Mouse (Mus musculus) heart, embryonic 16.5 days (tissue): ENCODE data around the gene Txnip. TPM values are rescaled to one million over a fixed set of nuclear protein-coding genes. Genes with fewer than 3 reads are reported as not detected.

Source experiments
- ATAC-seq: fragments of 200-750 bp; cut with Nextera tagmentation; replicated peaks from 2 replicates; pipeline ENCODE4 v1.8.0; 2017; ENCODE audit warnings: moderate number of reproducible peaks; ENCODE audit not compliant: insufficient read depth, low FRiP score; ENCODE audit errors: extremely low read depth
- H3K27ac ChIP-seq: fragments of 300-500 bp; sonication (generic); 2 replicates; pipeline ENCODE4 v1.5.1; 2014; ENCODE audit warnings: mild to moderate bottlenecking, low read length, control low read depth, moderate library complexity
- H3K27me3 ChIP-seq: fragments of 300-500 bp; sonication (generic); 2 replicates; pipeline ENCODE4 v1.6.1; 2014; ENCODE audit warnings: low read length, mixed read lengths; ENCODE audit not compliant: control insufficient read depth, insufficient read depth
- H3K36me3 ChIP-seq: fragments of 300-500 bp; sonication (generic); 2 replicates; pipeline ENCODE4 v1.6.1; 2014; ENCODE audit not compliant: control insufficient read depth, insufficient read depth
- H3K4me1 ChIP-seq: fragments of 300-500 bp; sonication (generic); 2 replicates; pipeline ENCODE4 v1.6.1; 2014; ENCODE audit warnings: low read length, mixed read lengths; ENCODE audit not compliant: control insufficient read depth, insufficient read depth
- H3K4me2 ChIP-seq: fragments of 300-500 bp; sonication (generic); 2 replicates; pipeline ENCODE4 v1.6.1; 2014; ENCODE audit warnings: low read depth, mild to moderate bottlenecking, control low read depth, low read length
- H3K4me3 ChIP-seq: fragments of 300-500 bp; sonication (generic); 2 replicates; pipeline ENCODE4 v1.5.1; 2014; ENCODE audit warnings: mild to moderate bottlenecking, control low read depth, low read length
- H3K9ac ChIP-seq: fragments of 300-500 bp; sonication (generic); 2 replicates; pipeline ENCODE4 v1.6.1; 2014; ENCODE audit warnings: low read length, control low read depth
- H3K9me3 ChIP-seq: fragments of 300-500 bp; sonication (generic); replicated peaks from 2 replicates; pipeline ENCODE4 v1.6.1; 2016; ENCODE audit warnings: low read length; ENCODE audit not compliant: control insufficient read depth
- WGBS: fragments of 180-500 bp; shearing (Covaris S2); extraction: QIAGEN DNeasy Blood & Tissue Kit; methylation state at CpG from one replicate; pipeline ENCODE4 v1.1.7; 2014; 5-methylcytosine and 5-hydroxymethylcytosine counted together
- polyA plus RNA-seq: library from polyadenylated mRNA; unstranded; fragments of >200 nt; fragmentation: Nextera tagmentation; extraction: Ambion mirVana; gene quantifications from 2 replicates; pipeline ENCODE4 v1.2.1, GENCODE M21; 2015

Txnip gene
- polyA plus RNA-seq, 1 experiment from 2014 or later: 226 TPM

GRCm38 (mm10) chr3:96528506-96528905 lies 29.3 kb upstream of the Txnip start:
- Histone ChIP-seq H3K9me3 (no peaks in the 10 kb centered on the region), H3K36me3 (no peaks in the 10 kb centered on the region; the same call in 1 of the 2 replicates), H3K4me3 (no peak overlapping the region), H3K27me3 (peaks cover 19% of the 10 kb centered on the region), H3K9ac (no peak overlapping the region), H3K4me1 (peaks cover 35% of the 10 kb centered on the region), H3K4me2 (no peak overlapping the region), H3K27ac (no peak overlapping the region)
- 61% methylated on average over 9 of the region's 9 CpGs for WGBS
- no peak for ATAC-seq

DNA sequence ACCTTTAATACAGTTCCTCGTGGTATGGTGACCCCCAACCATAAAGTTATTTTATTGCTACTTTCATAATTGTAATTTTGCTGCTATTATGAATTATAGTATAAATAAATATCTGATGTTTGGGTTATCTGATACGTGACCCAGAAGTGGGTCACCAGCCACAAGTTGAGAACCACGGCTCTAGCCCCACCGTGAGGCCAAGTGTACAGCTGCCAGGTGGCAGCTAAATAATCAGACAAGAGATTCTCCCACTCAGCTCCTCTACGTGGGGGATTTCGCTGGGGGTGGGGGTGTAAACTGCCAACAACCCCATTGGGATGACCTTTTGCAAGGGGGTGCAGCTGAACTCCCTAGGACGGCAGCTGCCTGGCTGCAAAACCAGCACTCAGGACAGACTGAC lies 25.7 kb upstream of the Txnip start:
- H3K36me3 ChIP-seq: no peaks in the 10 kb centered on the region; the same call in 1 of the 2 replicates
- H3K4me1 ChIP-seq: peaks cover 9% of the 10 kb centered on the region
- no peak for ATAC-seq
- peaks cover 10% of the 10 kb centered on the region for H3K27me3 ChIP-seq
- H3K9ac ChIP-seq: no peak overlapping the region
- H3K27ac ChIP-seq: no peak overlapping the region
- H3K4me2 ChIP-seq: no peak overlapping the region
- H3K4me3 ChIP-seq: no peak overlapping the region
- H3K9me3 ChIP-seq: no peaks in the 10 kb centered on the region
- 41% methylated on average over 7 of the region's 7 CpGs for WGBS

GRCm38 (mm10) chr3:96534300-96534699 lies 23.5 kb upstream of the Txnip start:
- Histone ChIP-seq H3K4me3 (no peak overlapping the region), H3K27me3 (no peaks in the 10 kb centered on the region; the same call in 1 of the 2 replicates), H3K9ac (no peak overlapping the region), H3K4me1 (no peaks in the 10 kb centered on the region), H3K9me3 (no peaks in the 10 kb centered on the region), H3K4me2 (no peak overlapping the region), H3K27ac (no peak overlapping the region), H3K36me3 (no peaks in the 10 kb centered on the region; the same call in 1 of the 2 replicates)
- 59% methylated on average over 2 of the region's 2 CpGs for WGBS
- no peak for ATAC-seq

GRCm38 (mm10) chr3:96539316-96539715 lies 18.4 kb upstream of the Txnip start:
- 66% methylated on average over 2 of the region's 2 CpGs for WGBS
- Histone ChIP-seq H3K27me3 (no peaks in the 10 kb centered on the region), H3K4me1 (no peaks in the 10 kb centered on the region), H3K27ac (no peak overlapping the region), H3K9me3 (no peaks in the 10 kb centered on the region), H3K36me3 (no peaks in the 10 kb centered on the region), H3K9ac (no peak overlapping the region), H3K4me2 (no peak overlapping the region), H3K4me3 (no peak overlapping the region)
- no peak for ATAC-seq

- H3K36me3 ChIP-seq: no peaks in the 10 kb centered on the region
- ATAC-seq: no peak
- no peaks in the 10 kb centered on the region for H3K9me3 ChIP-seq
- no peaks in the 10 kb centered on the region for H3K4me1 ChIP-seq
- 49% methylated on average over 6 of the region's 6 CpGs for WGBS
- no peak overlapping the region for H3K4me3 ChIP-seq
- no peak overlapping the region for H3K27ac ChIP-seq
- H3K4me2 ChIP-seq: no peak overlapping the region
- H3K9ac ChIP-seq: no peak overlapping the region
- H3K27me3 ChIP-seq: no peaks in the 10 kb centered on the region
These were observed 17.0 kb upstream of the Txnip start for GRCm38 (mm10) chr3:96540740-96541139.

DNA sequence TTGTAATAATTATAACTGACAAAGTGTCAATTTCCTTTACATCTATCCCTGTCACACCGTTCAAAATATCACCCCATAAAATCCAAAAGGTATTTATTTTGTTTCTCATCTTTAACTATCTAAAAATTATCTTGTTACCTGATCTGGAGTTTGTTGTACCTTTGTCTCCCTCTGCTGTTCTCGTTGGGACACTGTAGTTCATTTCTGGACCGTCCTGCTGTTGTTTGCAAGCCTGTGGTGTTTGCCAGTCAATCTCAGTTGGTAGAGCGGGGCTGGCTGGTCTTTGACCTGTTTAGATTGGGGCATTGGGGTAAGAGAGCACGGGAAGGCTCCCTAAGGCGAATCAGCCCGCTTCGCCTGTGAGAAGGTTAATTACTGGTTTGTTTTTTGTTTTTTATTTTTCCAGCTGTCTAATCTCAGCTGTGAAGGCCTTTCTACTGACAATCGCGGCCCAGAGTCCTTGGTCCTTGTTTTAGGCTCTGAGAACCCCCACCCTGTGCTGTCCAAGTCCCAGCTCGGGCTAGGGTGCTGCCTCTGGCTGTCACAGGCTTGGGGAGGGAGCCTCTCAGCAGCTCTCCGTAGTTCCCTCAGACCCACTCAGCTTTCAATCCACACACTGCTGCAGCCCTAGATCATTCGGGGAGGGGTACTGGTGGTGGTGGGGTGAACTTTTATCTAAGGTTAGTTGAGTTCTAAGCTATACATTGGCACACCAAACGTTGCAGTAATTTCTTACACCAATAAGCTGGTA lies 16.3 kb upstream of the Txnip start:
- H3K4me1 ChIP-seq: no peaks in the 10 kb centered on the region
- no peaks in the 10 kb centered on the region for H3K27me3 ChIP-seq

DNA sequence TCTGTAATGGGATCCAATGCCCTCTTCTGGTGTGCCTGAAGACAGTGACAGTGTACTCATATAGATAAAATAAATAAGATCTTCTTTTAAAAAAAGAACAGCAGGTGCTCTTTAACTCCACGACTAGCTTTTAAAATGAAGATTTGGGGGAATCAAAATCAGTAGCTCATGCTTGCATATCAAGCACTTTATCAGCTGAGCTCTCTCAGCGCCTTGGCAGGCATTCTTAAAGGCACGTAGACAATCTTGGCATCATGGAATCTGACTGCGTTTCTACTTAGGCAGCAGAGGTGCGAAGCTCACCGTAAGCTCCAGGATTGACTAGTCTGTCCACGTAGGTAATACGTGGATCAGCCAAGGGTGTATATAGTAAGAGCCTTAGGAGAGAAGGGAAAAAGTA lies 15.2 kb upstream of the Txnip start:
- Histone ChIP-seq H3K27ac (no peak overlapping the region), H3K4me3 (no peak overlapping the region), H3K4me1 (peaks cover 2% of the 10 kb centered on the region; the same call in 1 of the 2 replicates), H3K27me3 (no peaks in the 10 kb centered on the region), H3K4me2 (no peak overlapping the region), H3K36me3 (no peaks in the 10 kb centered on the region), H3K9me3 (no peaks in the 10 kb centered on the region), H3K9ac (no peak overlapping the region)
- no peak for ATAC-seq
- 67% methylated on average over 8 of the region's 8 CpGs for WGBS

More for the DNA sequence above, 16.3 kb upstream of the Txnip start:
- Histone ChIP-seq H3K9me3 (no peaks in the 10 kb centered on the region), H3K4me3 (no peak overlapping the region), H3K9ac (0 out of 2 replicates have a peak overlapping the region, but pooled peaks have one; percentile 26), H3K27ac (no peak overlapping the region), H3K4me2 (no peak overlapping the region), H3K36me3 (no peaks in the 10 kb centered on the region)
- 20% methylated on average over 14 of the region's 14 CpGs for WGBS
- no peak for ATAC-seq

DNA sequence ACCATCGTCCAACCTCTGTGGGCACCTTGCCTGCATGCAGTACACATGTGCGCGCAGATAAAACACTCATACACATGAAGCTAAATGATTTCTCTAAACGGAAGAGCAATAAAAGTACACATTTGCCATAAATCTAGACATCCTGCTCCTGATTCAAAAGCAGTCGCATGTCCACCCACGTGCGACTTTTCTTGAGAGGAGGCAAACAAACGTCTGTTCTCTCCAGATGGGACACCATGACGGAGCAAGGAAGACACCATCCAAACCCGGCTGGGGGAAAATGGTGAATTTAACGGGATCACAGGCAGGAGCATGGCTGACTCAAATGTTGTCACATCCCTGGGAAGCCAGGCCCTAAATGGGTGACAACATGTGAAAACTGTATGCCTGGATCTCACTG lies 14.4 kb upstream of the Txnip start:
- Histone ChIP-seq H3K36me3 (no peaks in the 10 kb centered on the region), H3K27ac (no peak overlapping the region), H3K9me3 (no peaks in the 10 kb centered on the region), H3K4me3 (no peak overlapping the region), H3K4me1 (peaks cover 7% of the 10 kb centered on the region), H3K4me2 (no peak overlapping the region), H3K27me3 (no peaks in the 10 kb centered on the region), H3K9ac (no peak overlapping the region)
- ATAC-seq: no peak
- 82% methylated on average over 11 of the region's 11 CpGs for WGBS

GRCm38 (mm10) chr3:96545565-96545964 lies 12.2 kb upstream of the Txnip start:
- Histone ChIP-seq H3K4me2 (no peak overlapping the region), H3K9me3 (no peaks in the 10 kb centered on the region), H3K9ac (no peak overlapping the region), H3K4me3 (no peak overlapping the region), H3K4me1 (peaks cover 21% of the 10 kb centered on the region), H3K27ac (no peak overlapping the region), H3K36me3 (no peaks in the 10 kb centered on the region), H3K27me3 (no peaks in the 10 kb centered on the region)
- 29% methylated on average over 1 of the region's 1 CpGs for WGBS
- ATAC-seq: no peak
